In the genomic region with DNA sequence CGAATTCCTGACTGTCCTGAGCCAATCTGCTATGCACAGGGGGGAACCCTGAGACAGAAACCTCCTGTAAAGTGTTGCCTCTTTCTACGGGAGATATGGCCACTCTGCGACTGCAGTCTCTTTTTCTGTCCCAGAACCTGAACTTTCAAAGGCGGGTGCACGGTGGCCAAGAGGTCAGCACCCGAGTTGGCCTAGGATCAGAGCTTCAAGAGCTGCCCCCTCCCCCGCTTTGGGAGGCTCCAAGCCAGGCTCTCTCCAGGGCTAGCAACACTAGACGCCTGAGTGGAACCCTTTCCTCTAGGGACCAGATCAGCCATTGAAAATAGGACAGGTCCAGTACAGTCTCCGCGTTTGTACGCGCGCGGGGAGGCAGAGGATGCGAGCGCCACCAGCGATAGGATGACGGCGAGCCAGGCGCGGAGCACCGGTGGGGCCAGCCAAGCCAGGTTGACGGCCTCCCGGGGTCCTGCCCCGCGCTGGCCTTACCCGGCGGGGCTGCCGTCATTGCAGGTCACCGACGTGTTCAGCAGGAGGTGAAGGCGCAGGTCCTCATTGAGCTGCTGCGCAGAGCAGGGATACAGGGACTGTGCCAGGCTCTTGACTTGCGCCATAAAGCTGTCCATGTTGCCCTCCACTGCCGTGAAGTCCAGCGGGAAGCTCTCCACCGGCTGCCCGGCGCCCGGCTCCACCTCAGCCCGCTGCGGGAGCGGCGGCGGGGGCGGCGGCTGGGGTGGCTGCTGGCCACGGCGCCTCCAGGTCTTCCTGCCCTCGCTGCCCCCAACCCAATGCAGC, we compare ENCODE assay signal across 9 mouse cellular contexts. TPM values are rescaled to one million over a fixed set of nuclear protein-coding genes. Genes with fewer than 3 reads are reported as not detected.
A peak's percentile ranks its signal among the peaks of the same experiment; 100 is the strongest.
DNase-seq lines count a peak whose midpoint lies in the region; ATAC-seq and TF ChIP-seq lines count a peak whose summit lies in the region.
"Had no signal": no experiment of that assay in that cellular context is flagged by ENCODE, and none has a peak within 500 bp of the region (broad histone marks: within the 10 kb centered on the region; RNA-seq: fewer than 3 reads in every experiment).

No protein-coding gene starts in this region.

- H3K27ac ChIP-seq in left cerebral cortex, adult 2 months: peak overlapping the region; percentile 2
- no peak overlapping the region for H3K27ac ChIP-seq in embryonic facial prominence, embryonic 15.5 days (replicated peaks)
- H3K27ac ChIP-seq: macrophage had no signal

- no peaks in the 10 kb centered on the region for H3K9me3 ChIP-seq in embryonic facial prominence, embryonic 15.5 days (replicated peaks)

- peak overlapping the region; percentile 46 for H3K4me3 ChIP-seq in left cerebral cortex, adult 2 months
- peak overlapping the region; percentile 50 for H3K4me3 ChIP-seq in embryonic facial prominence, embryonic 15.5 days (replicated peaks)

- intact Hi-C loops in left cerebral cortex, adult 2 months (cut with DNase I): loop anchor here (1.0 to 10.0 kb wide), 2 partner anchors 53 to 115 kb away; no protein-coding TSS in a partner anchor
- intact Hi-C loops in left cerebral cortex, postnatal 10 days (cut with DNase I): loop anchor here (2.0 to 5.0 kb wide), 2 partner anchors 53 to 118 kb away; a partner anchor contains a TSS
- intact Hi-C loops in left cerebral cortex, postnatal 14 days (cut with DNase I): loop anchor here (2.0 to 10.0 kb wide), 2 partner anchors 53 to 115 kb away; a partner anchor contains a TSS

- no peak for ATAC-seq in embryonic facial prominence, embryonic 15.5 days (ENCODE audit: insufficient number of reproducible peaks, low FRiP score, low TSS enrichment, low read depth)

- no peak for TF ChIP-seq CTCF in left cerebral cortex, adult 2 months (IDR thresholded peaks at IDR 0.05)

- peak overlapping the region; percentile 85 for H3K4me2 ChIP-seq in embryonic facial prominence, embryonic 15.5 days (replicated peaks)

- 1% methylated on average over 50 of the region's 50 CpGs for WGBS in embryonic facial prominence, embryonic 15.5 days

- H3K4me1 ChIP-seq in embryonic facial prominence, embryonic 15.5 days: peaks cover 25% of the 10 kb centered on the region

- peaks cover 70% of the 10 kb centered on the region for H3K27me3 ChIP-seq in embryonic facial prominence, embryonic 15.5 days

- no peaks in the 10 kb centered on the region for H3K36me3 ChIP-seq in embryonic facial prominence, embryonic 15.5 days

- no peak for DNase-seq in left cerebral cortex, adult 2 months (ENCODE audit: extremely low spot score in 1 of 2, low spot score in 2 of 2)
- DNase-seq in left cerebral cortex, postnatal 10 days (ENCODE audit: extremely low spot score in 1 of 2, low spot score in 2 of 2): no peak
- DNase-seq in kidney, postnatal 10 days: peak; percentile 41
- peak; percentile 31 for DNase-seq in naive thymus-derived CD4-positive, alpha-beta T cell, adult 2 months (ENCODE audit: low read depth)
- DNase-seq in left cerebral cortex, postnatal 14 days (ENCODE audit: low spot score in 2 of 2): no peak
- no peak for DNase-seq in spleen, postnatal 36 days (ENCODE audit: low spot score in 2 of 2)
- no peak for DNase-seq in spleen, adult 12 weeks (ENCODE audit: low spot score)

- H3K9ac ChIP-seq in embryonic facial prominence, embryonic 15.5 days: 0 out of 2 replicates have a peak overlapping the region, but pooled peaks have one; percentile 21

RNA-seq across cellular contexts. Expression of a gene that starts 1.3 kb away (rescaled TPM):
- 1 to 10 TPM; 4.0 to 7.2 TPM for total RNA-seq in left cerebral cortex, adult 2 months (2021)
- total RNA-seq in left cerebral cortex, postnatal 10 days (2021): 1 to 10 TPM; 4.2 to 5.7 TPM
- polyA plus RNA-seq in embryonic facial prominence, embryonic 15.5 days (2015; fragmentation: Nextera tagmentation; extraction: Ambion mirVana): 6.2 and 7.4 TPM in 2 replicates
- 1 to 10 TPM; 5.7 to 8.9 TPM for total RNA-seq in left cerebral cortex, postnatal 14 days (2021)
- polyA plus RNA-seq: macrophage had no signal

RNA-seq across cellular contexts. Expression of a gene that starts 11.7 kb away (rescaled TPM):
- total RNA-seq in left cerebral cortex, adult 2 months (2021): 1 to 10 TPM; 6.9 to 8.8 TPM
- 1 to 10 TPM; 3.1 to 3.5 TPM for total RNA-seq in left cerebral cortex, postnatal 10 days (2021)
- polyA plus RNA-seq in embryonic facial prominence, embryonic 15.5 days (2015; fragmentation: Nextera tagmentation; extraction: Ambion mirVana): 1.0 and 1.6 TPM in 2 replicates
- total RNA-seq in left cerebral cortex, postnatal 14 days (2021): 1 to 10 TPM; 5.9 to 6.0 TPM
- polyA plus RNA-seq: macrophage had no signal

RNA-seq across cellular contexts. Expression of a gene that starts 13.1 kb away (rescaled TPM):
- total RNA-seq in left cerebral cortex, adult 2 months (2021): 10 to 100 TPM; 47.4 to 54.9 TPM
- total RNA-seq in left cerebral cortex, postnatal 10 days (2021): 10 to 100 TPM; 59.1 to 66.6 TPM
- polyA plus RNA-seq in embryonic facial prominence, embryonic 15.5 days (2015; fragmentation: Nextera tagmentation; extraction: Ambion mirVana): 114 and 120 TPM in 2 replicates
- 10 to 100 TPM; 50.0 to 59.5 TPM for total RNA-seq in left cerebral cortex, postnatal 14 days (2021)

RNA-seq across cellular contexts. Expression of a gene that starts 16.1 kb away (rescaled TPM):
- total RNA-seq in left cerebral cortex, adult 2 months (2021): 1 to 10 TPM; 2.4 to 3.1 TPM
- 1 to 10 TPM; 3.0 to 3.8 TPM for total RNA-seq in left cerebral cortex, postnatal 10 days (2021)
- polyA plus RNA-seq in embryonic facial prominence, embryonic 15.5 days (2015; fragmentation: Nextera tagmentation; extraction: Ambion mirVana): 53.8 and 54.5 TPM in 2 replicates
- total RNA-seq in left cerebral cortex, postnatal 14 days (2021): 1 to 10 TPM; 3.8 to 4.0 TPM
- polyA plus RNA-seq: macrophage had no signal

RNA-seq across cellular contexts. Expression of a gene that starts 26.3 kb away (rescaled TPM):
- total RNA-seq in left cerebral cortex, adult 2 months (2021): 100 to 1,000 TPM; 104 to 107 TPM
- total RNA-seq in left cerebral cortex, postnatal 10 days (2021): 10 to 100 TPM; 84.4 to 84.7 TPM
- polyA plus RNA-seq in embryonic facial prominence, embryonic 15.5 days (2015; fragmentation: Nextera tagmentation; extraction: Ambion mirVana): 36.4 and 38.7 TPM in 2 replicates
- 10 to 100 TPM; 84.3 to 94.3 TPM for total RNA-seq in left cerebral cortex, postnatal 14 days (2021)

Comparison
In these comparisons a context has a peak if more than half of its experiments do, and no peak if none do; other contexts are left out.
1. DNase-seq: peak in kidney, postnatal 10 days (single experiment) and naive thymus-derived CD4-positive, alpha-beta T cell, adult 2 months (single experiment); none in left cerebral cortex, adult 2 months (0 of 2), left cerebral cortex, postnatal 10 days (0 of 2), left cerebral cortex, postnatal 14 days (0 of 2), spleen, postnatal 36 days (0 of 2) and spleen, adult 12 weeks (single experiment).